Mouse (Mus musculus) gastrocnemius, postnatal 4 days (tissue): ENCODE measurements around the gene Fam57b. TPM values are rescaled to one million over a fixed set of nuclear protein-coding genes. Genes with fewer than 3 reads are reported as not detected.

ENCODE experiments used
- DNase-seq, 2 experiments: peaks; one replicate each; pipeline ENCODE4 v3.0.0; 2021 to 2022; ENCODE audit warnings: low spot score in 2 of 2, mixed read lengths in 2 of 2
- long read RNA-seq, 2 experiments: library from polyadenylated mRNA; stranded (forward); transcript quantifications; one replicate each; pipeline ENCODE4 v2.0.0; 2021
- total RNA-seq, 2 experiments: library from RNA; stranded (reverse); gene quantifications; 2 replicates each; pipeline ENCODE4 v1.2.3; 2021

The Fam57b gene
- total RNA-seq, result 10 to 100 TPM in 1 of 2 experiments, 1 to 10 TPM in 1; 8.4 to 11.2 TPM
- long read RNA-seq, experiment 1, partial matches to known transcripts, result 0 of 3 reads
- long read RNA-seq, experiment 1, other reads (novel, unspliced or antisense), result 2 of 3 reads
- long read RNA-seq, experiment 2, partial matches to known transcripts, result 2 of 8 reads
- long read RNA-seq, experiment 2, other reads (novel, unspliced or antisense), result 5 of 8 reads

GRCm38 (mm10) chr7:126797411-126798126 lies at the start of gene Fam57b:
Gene Fam57b (plus strand): TSS chr7:126797668.
- no peak for DNase-seq

- DNase-seq, result no peak
Measured at GRCm38 (mm10) chr7:126748824-126749223, 48.6 kb upstream of the Fam57b start.

GRCm38 (mm10) chr7:126749582-126750343 lies 47.7 kb upstream of the Fam57b start:
- DNase-seq, result no peak

- DNase-seq, result peak; percentile 56 to 79
Measured at GRCm38 (mm10) chr7:126754866-126755265, 42.6 kb upstream of the Fam57b start.

GRCm38 (mm10) chr7:126758539-126758938 lies 38.9 kb upstream of the Fam57b start:
- no peak for DNase-seq

- DNase-seq, result peak; percentile 75 to 87
Measured at GRCm38 (mm10) chr7:126759050-126759671, 38.3 kb upstream of the Fam57b start, which contains the start of gene Mapk3. Gene Mapk3 (plus strand): TSS chr7:126759601.

GRCm38 (mm10) chr7:126759672-126760390 lies 37.6 kb upstream of the Fam57b start:
- DNase-seq, result no peak

- DNase-seq, result peak; percentile 60 to 76
Measured at GRCm38 (mm10) chr7:126760391-126760802, 37.1 kb upstream of the Fam57b start.

- DNase-seq, result no peak
Measured at GRCm38 (mm10) chr7:126760956-126761355, 36.5 kb upstream of the Fam57b start.

- DNase-seq, result no peak
Measured at GRCm38 (mm10) chr7:126761529-126762067, 35.9 kb upstream of the Fam57b start.

DNA sequence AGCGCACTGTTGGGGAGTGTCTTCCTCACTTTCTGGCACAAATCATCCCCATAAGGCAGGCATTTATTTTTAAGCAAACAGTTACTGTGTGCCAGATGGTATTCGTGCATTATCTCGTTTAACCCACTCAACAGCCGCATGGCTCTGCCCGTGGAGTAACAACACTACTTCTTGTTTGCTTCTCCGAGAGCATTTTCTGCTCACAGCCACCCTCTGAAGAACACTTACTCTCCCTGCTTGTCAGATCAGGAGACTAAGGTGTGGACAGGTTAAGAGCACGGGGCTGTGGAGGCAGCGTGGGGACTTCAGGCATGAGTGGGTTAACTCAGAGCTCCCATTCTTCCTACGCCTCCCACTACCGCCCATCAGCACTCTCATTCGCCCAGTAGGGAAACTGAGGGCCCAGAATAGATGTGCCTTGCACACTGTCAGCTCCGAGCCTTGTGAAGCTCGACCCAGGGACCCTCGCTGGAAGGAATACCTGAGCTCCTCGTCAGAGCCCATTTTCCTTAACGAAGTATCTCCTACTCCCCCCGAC lies 34.9 kb upstream of the Fam57b start:
- no peak for DNase-seq

- no peak for DNase-seq
Measured at GRCm38 (mm10) chr7:126765540-126765939, 31.9 kb upstream of the Fam57b start.

- DNase-seq, result no peak
Measured at GRCm38 (mm10) chr7:126766201-126766600, 31.3 kb upstream of the Fam57b start, which contains the start of gene Gdpd3. Gene Gdpd3 (plus strand): TSS chr7:126766334.

DNA sequence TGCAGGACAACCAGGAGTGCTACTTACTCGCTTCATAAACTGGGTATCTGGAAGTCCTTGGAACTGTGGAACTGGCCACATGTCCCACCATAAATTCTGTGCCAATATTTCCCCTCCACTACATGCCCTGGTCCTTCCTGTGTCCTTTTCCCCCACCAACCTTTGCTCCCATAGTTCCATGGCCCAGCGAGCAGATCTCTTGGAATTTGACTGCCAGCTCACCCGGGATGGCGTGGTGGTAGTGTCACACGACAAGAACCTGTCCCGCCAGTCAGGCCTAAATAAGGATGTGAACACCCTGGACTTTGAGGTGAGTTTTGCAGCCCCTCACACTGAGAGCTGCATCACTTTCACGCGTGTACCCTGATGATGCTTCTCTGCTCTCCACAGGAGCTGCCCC lies 30.5 kb upstream of the Fam57b start:
- DNase-seq, result no peak

GRCm38 (mm10) chr7:126770784-126771183 lies 26.7 kb upstream of the Fam57b start:
- DNase-seq, result no peak

DNA sequence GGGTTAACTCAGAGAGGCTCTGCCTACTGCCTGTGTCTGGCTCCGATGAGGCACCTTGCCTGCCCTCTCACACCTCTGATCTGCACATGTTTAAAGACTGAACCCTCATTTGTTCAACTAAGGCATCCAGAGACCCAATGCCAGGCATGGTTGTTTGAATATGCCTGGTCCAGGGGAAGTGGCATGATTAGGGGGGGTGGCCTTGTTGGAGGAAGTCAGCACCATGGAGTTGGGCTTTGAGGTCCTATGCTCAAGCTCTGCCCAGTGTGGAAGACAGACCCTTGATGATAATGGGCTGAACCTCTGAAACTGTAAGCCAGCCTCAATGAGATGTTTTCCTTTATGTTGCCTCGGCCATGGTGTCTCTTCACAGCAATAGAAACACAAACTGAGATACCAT lies 24.1 kb upstream of the Fam57b start:
- DNase-seq, result no peak

GRCm38 (mm10) chr7:126774463-126774862 lies 23.0 kb upstream of the Fam57b start:
- no peak for DNase-seq

DNA sequence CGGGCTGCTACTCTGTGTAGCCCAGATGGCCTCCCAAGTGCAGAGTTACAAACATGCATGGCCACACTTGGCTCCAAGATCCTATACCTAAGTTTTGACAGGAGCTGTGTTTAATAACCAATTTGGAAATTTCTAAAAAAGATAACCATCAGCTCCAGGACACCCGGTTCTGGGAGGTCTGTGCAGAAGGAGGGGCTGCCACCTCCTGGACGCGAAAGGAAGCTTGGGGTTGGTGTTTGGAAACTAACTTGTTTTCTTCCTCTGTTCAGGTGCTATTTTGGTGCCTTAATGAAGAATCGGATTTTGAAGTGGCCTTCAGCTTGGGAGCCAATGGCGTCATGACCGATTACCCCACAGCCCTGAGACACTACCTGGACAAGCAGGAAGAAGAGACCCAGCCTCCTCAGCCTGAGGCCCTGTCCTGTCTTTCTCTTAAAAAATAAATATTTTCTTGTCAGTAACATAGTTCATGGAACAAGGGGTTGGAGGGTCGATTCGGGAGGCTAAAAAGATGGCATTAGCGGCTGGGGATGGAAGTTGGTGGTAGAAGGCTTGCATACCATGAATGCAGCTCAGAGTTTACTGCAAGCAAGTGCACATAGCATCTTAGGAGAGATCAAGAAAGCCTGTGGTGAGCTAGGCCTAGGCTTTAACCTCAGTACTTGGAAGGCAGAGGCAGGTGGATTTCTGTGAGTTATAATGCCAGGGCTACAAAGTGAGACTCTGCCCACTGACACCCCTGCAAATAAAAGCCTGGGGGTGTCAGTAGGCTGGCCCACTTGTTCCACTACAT lies 22.1 kb upstream of the Fam57b start:
- no peak for DNase-seq

DNA sequence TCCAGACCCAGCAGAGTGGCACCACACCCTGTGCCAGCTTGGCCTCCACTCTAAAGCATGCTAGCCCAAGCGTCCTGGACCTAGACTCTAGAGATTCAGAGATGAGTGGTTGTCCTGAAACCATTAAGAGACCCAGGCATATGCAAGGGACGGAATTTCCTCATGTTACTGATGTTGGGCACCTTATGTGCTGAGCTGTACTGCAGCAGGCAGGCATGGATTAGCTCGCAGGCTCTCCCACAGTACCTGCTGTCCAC lies 21.6 kb upstream of the Fam57b start:
- DNase-seq, result no peak

- peak; percentile 92 to 96 for DNase-seq
Measured at GRCm38 (mm10) chr7:126776598-126777057, 20.8 kb upstream of the Fam57b start, which contains the start of gene Ypel3. Gene Ypel3 (plus strand): TSS chr7:126776955.
